Mouse (Mus musculus) lung, postnatal 0 days (tissue): ENCODE results near the gene Cep170b. TPM values are rescaled to one million over a fixed set of nuclear protein-coding genes. Genes with fewer than 3 reads are reported as not detected.

Source experiments
- ATAC-seq: fragments of 200-750 bp; cut with Nextera tagmentation; 2 replicates; pipeline ENCODE4 v1.8.0; 2017; ENCODE audit warnings: moderate library complexity
- DNase-seq: peaks from one replicate; pipeline ENCODE4 v3.0.0-alpha.2; 2016; ENCODE audit warnings: low spot score
- H3K27ac ChIP-seq: fragments of 300-500 bp; sonication (generic); 2 replicates; pipeline ENCODE4 v1.5.1; 2014; ENCODE audit warnings: antibody characterized with exemption, mild to moderate bottlenecking, low read length, mixed read lengths
- H3K27me3 ChIP-seq: fragments of 300-500 bp; sonication (generic); replicated peaks from 2 replicates; pipeline ENCODE4 v1.6.1; 2014; ENCODE audit warnings: low read length, mixed read lengths; ENCODE audit not compliant: insufficient read depth
- H3K36me3 ChIP-seq: fragments of 300-500 bp; sonication (generic); 2 replicates; pipeline ENCODE4 v1.6.1; 2014; ENCODE audit warnings: low read length, mixed read lengths; ENCODE audit not compliant: insufficient read depth
- H3K4me1 ChIP-seq: fragments of 300-500 bp; sonication (generic); 2 replicates; pipeline ENCODE4 v1.6.1; 2014; ENCODE audit warnings: antibody characterized with exemption, low read depth, low read length, mixed read lengths; ENCODE audit not compliant: insufficient read depth
- H3K4me2 ChIP-seq: fragments of 300-500 bp; sonication (generic); replicated peaks from 2 replicates; pipeline ENCODE4 v1.6.1; 2014; ENCODE audit warnings: low read depth, mild to moderate bottlenecking, low read length, moderate library complexity, mixed read lengths
- H3K4me3 ChIP-seq: fragments of 300-500 bp; sonication (generic); 2 replicates; pipeline ENCODE4 v1.5.1; 2014; ENCODE audit warnings: low read depth, low read length
- H3K9ac ChIP-seq: fragments of 300-500 bp; sonication (generic); replicated peaks from 2 replicates; pipeline ENCODE4 v1.6.1; 2014; ENCODE audit warnings: low read depth, mild to moderate bottlenecking
- H3K9me3 ChIP-seq: fragments of 300-500 bp; sonication (generic); 2 replicates; pipeline ENCODE4 v1.6.1; 2016; ENCODE audit warnings: low read length, mixed read lengths
- CTCF ChIP-seq: IDR thresholded peaks from 2 replicates; pipeline ENCODE4 v1.5.1; 2016; ENCODE audit warnings: antibody characterized with exemption, mild to moderate bottlenecking
- EP300 ChIP-seq: IDR thresholded peaks from 2 replicates; pipeline ENCODE4 v1.6.1; 2016; ENCODE audit warnings: antibody characterized with exemption, mild to moderate bottlenecking, control low read depth
- WGBS: fragments of 180-500 bp; shearing (Covaris S2); extraction: QIAGEN DNeasy Blood & Tissue Kit; methylation state at CpG from one replicate; pipeline ENCODE4 v1.1.7; 2014; 5-methylcytosine and 5-hydroxymethylcytosine counted together
- polyA plus RNA-seq: library from polyadenylated mRNA; unstranded; fragments of >200 nt; fragmentation: Nextera tagmentation; extraction: Ambion mirVana; gene quantifications from 2 replicates; pipeline ENCODE4 v1.2.1, GENCODE M21; 2015

The Cep170b gene
- polyA plus RNA-seq, 1 experiment from 2014 or later: 17.5 TPM

DNA sequence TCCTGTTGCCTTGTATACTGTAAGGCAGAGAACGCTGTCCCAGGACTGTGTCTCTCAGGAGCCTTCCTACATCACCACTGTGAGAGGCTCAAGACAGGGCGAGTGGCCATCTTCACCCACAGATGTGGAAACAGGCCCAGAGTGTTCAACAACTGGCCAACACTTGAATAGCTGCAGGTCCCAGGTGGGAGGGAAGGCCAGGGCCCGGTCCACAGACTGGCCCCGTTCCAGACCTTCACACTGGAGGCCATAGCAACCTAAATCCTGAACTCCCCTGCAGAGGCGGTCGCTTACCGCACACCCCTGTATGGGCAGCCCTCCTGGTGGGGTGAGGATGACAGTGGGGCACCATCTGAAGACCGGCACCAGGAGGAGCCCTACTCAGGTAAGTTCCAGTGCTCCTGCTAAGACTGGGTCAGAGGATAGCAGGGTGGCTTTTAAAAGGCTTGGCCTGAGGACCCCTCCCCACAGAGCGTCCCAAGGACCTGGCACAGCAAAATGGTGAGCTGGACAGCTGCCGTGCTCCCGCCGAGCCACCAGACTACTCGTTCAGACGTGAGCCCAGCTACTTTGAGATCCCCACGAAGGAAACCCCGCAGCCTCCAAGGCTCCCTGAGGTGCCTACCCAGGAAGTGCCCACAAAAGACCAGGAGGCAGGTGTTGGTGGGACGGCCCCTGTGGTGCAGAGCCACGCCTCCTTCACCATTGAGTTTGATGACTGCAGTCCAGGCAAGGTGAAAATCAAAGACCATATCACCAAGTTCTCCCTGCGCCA is 14.8 kb downstream of the Cep170b start:
- ATAC-seq (no peak), DNase-seq (no peak)
- no peaks in the 10 kb centered on the region for H3K9me3 ChIP-seq
- no peak for TF ChIP-seq EP300
- no peaks in the 10 kb centered on the region for H3K4me1 ChIP-seq
- WGBS: 83% methylated on average over 19 of the region's 19 CpGs
- H3K4me2 ChIP-seq: no peak overlapping the region
- no peaks in the 10 kb centered on the region for H3K27me3 ChIP-seq
- no peak overlapping the region for H3K9ac ChIP-seq
- no peak overlapping the region for H3K27ac ChIP-seq
- peaks cover 14% of the 10 kb centered on the region; the same call in 1 of the 2 replicates for H3K36me3 ChIP-seq
- H3K4me3 ChIP-seq: no peak overlapping the region

DNA sequence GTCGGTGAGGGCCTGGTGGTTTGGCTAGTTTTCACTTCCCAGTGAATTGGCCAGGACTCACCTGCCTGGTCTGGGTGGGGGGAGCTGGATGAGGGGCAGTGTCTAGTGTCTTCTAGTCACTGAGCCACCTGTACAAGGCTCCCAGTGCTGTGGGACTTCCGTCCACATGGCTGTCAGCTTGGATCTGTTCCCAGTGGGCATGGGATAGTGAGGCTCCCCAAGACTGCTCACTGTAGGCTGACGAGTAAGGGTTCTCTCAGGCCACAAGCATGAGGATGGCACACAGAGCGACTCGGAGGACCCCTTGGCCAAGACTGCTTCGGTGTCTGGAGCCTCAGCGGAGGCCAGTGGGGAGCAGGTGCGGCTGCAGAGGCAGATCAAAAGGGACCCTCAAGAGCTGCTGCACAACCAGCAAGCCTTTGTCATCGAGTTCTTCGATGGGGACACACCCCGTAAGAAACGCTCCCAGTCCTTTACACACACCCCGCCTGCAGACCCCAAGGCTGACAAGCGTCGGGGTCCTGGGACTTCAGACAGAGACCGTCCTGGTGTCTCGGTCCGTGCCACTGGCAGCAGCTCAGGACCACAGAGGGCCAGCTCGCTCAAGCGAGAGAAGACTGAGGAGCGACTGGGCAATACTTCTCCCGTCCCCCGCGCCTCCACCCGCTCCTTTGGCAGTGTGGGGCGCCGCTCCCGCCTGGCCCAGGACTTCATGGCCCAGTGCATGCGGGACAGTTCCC is 15.8 kb downstream of the Cep170b start:
- no peak overlapping the region for H3K4me2 ChIP-seq
- H3K9me3 ChIP-seq: no peaks in the 10 kb centered on the region
- peaks cover 14% of the 10 kb centered on the region; the same call in 1 of the 2 replicates for H3K36me3 ChIP-seq
- no peaks in the 10 kb centered on the region for H3K4me1 ChIP-seq
- TF ChIP-seq CTCF (no peak), EP300 (no peak)
- no peaks in the 10 kb centered on the region for H3K27me3 ChIP-seq
- H3K9ac ChIP-seq: no peak overlapping the region
- ATAC-seq: no peak
- no peak overlapping the region for H3K4me3 ChIP-seq
- no peak overlapping the region for H3K27ac ChIP-seq
- WGBS: 91% methylated on average over 27 of the region's 29 CpGs
- DNase-seq: no peak

GRCm38 (mm10) chr12:112736636-112736925 is 16.3 kb downstream of the Cep170b start:
- ATAC-seq (no peak), DNase-seq (no peak)
- Histone ChIP-seq H3K27ac (no peak overlapping the region), H3K9me3 (no peaks in the 10 kb centered on the region), H3K27me3 (no peaks in the 10 kb centered on the region), H3K4me1 (no peaks in the 10 kb centered on the region), H3K9ac (no peak overlapping the region), H3K4me2 (no peak overlapping the region), H3K36me3 (peaks cover 14% of the 10 kb centered on the region; the same call in 1 of the 2 replicates), H3K4me3 (no peak overlapping the region)
- no peak for TF ChIP-seq CTCF
- TF ChIP-seq EP300: no peak
- WGBS: 89% methylated on average over 10 of the region's 10 CpGs

DNA sequence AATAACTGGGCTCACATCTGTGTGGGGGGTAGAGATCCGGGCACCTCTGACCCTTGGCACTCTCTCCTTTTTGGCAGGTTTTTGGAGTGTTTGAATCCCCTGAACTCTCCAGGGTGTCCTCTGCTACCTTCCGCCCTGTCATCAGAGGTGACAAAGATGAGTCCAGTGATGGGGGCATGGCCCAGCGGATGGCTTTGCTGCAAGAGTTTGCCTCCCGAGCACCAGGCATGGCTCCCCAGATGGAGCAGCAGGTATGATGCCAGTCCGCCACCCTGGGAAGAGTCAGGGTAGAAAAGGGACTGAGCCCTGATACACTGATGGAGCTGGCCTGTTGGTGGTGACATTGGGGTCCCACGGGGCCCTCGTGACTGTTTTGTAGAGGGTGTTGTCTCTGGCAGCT is 16.8 kb downstream of the Cep170b start:
- no peak overlapping the region for H3K4me3 ChIP-seq
- ATAC-seq: no peak
- no peak overlapping the region for H3K27ac ChIP-seq
- H3K9ac ChIP-seq: no peak overlapping the region
- WGBS: 83% methylated on average over 7 of the region's 7 CpGs
- H3K4me1 ChIP-seq: no peaks in the 10 kb centered on the region
- DNase-seq: no peak
- H3K4me2 ChIP-seq: no peak overlapping the region
- H3K9me3 ChIP-seq: no peaks in the 10 kb centered on the region
- H3K27me3 ChIP-seq: no peaks in the 10 kb centered on the region
- TF ChIP-seq EP300: no peak
- no peak for TF ChIP-seq CTCF
- peaks cover 14% of the 10 kb centered on the region; the same call in 1 of the 2 replicates for H3K36me3 ChIP-seq

- Histone ChIP-seq H3K9ac (no peak overlapping the region), H3K27me3 (no peaks in the 10 kb centered on the region), H3K4me1 (no peaks in the 10 kb centered on the region), H3K27ac (no peak overlapping the region), H3K4me3 (no peak overlapping the region), H3K36me3 (peaks cover 14% of the 10 kb centered on the region; the same call in 1 of the 2 replicates), H3K4me2 (no peak overlapping the region), H3K9me3 (no peaks in the 10 kb centered on the region)
- WGBS: 87% methylated on average over 14 of the region's 14 CpGs
- DNase-seq (no peak), ATAC-seq (no peak)
- TF ChIP-seq CTCF (no peak), EP300 (no peak)
Observed at GRCm38 (mm10) chr12:112737761-112738160, 17.5 kb downstream of the Cep170b start.

DNA sequence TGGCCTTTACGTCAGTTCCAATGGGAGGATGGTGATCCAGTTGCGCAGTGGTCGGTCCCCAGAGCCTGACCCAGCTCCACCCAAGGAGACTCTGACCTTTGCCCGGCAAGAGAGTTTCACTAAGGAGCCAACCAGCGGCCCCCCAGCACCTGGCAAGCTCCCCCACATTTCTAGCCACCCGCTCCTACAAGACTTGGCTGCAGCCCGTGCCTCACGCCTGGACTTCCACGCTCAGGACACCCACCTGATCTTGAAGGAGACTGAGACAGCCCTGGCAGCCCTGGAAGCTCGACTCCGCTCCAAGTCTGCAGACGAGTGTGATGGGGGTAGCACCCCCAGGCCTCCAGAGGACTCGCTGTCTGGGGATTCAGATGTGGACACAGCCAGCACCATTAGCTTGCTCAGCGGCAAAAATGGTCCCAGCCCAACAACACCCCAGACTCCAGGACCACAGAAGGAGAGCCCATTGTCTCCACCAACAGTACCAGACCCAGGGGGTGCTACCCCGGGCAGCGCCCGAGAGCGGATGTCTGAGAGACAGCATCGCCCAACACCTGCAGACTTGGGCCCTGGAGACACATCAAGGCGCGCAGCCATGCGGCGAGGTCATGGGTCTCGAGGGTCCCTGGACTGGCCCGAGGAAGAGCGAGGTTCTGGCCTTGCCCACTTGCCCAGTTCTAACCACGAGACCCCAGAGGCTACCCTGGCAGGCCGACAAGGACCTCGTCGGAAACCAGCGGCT is 18.2 kb downstream of the Cep170b start:
- H3K36me3 ChIP-seq: peaks cover 14% of the 10 kb centered on the region; the same call in 1 of the 2 replicates
- H3K9me3 ChIP-seq: no peaks in the 10 kb centered on the region
- no peak overlapping the region for H3K4me2 ChIP-seq
- no peak for ATAC-seq
- TF ChIP-seq EP300: no peak
- no peak for TF ChIP-seq CTCF
- no peaks in the 10 kb centered on the region for H3K4me1 ChIP-seq
- DNase-seq: no peak
- WGBS: 91% methylated on average over 31 of the region's 31 CpGs
- H3K4me3 ChIP-seq: no peak overlapping the region
- H3K27me3 ChIP-seq: no peaks in the 10 kb centered on the region
- no peak overlapping the region for H3K9ac ChIP-seq
- H3K27ac ChIP-seq: no peak overlapping the region
